Mouse (Mus musculus) heart, embryonic 14.5 days (tissue): ENCODE measurements around the gene Psmd9. TPM values are rescaled to one million over a fixed set of nuclear protein-coding genes. Genes with fewer than 3 reads are reported as not detected.

Experiments used
- ATAC-seq: fragments of 200-750 bp; cut with Nextera tagmentation; 2 replicates; pipeline ENCODE4 v1.8.0; 2017; ENCODE audit warnings: low read depth, moderate TSS enrichment; ENCODE audit not compliant: insufficient number of reproducible peaks, insufficient read depth, low FRiP score
- H3K27ac ChIP-seq, 2 experiments: fragments of 200-500 bp in 1 of 2; fragments of 300-500 bp in 1 of 2; sonication (generic) in 1 of 2; replicated peaks in 1 of 2; 2 replicates each; pipeline ENCODE4 v1.5.1; 2012 to 2014; ENCODE audit warnings: low read depth in 2 of 2, low read length in 2 of 2, control low read depth in 1 of 2, mild to moderate bottlenecking in 1 of 2, mixed read lengths in 1 of 2; ENCODE audit not compliant: control insufficient read depth in 1 of 2, insufficient read depth in 1 of 2
- H3K27me3 ChIP-seq: fragments of 300-500 bp; sonication (generic); 2 replicates; pipeline ENCODE4 v1.6.1; 2014; ENCODE audit warnings: mild to moderate bottlenecking, low read length, control low read depth; ENCODE audit not compliant: control insufficient read depth, insufficient read depth
- H3K36me3 ChIP-seq: fragments of 300-500 bp; sonication (generic); 2 replicates; pipeline ENCODE4 v1.6.1; 2014; ENCODE audit warnings: mild to moderate bottlenecking, control low read depth, low read length, mixed read lengths; ENCODE audit not compliant: control insufficient read depth, insufficient read depth
- H3K4me1 ChIP-seq, 2 experiments: fragments of 200-500 bp in 1 of 2; fragments of 300-500 bp in 1 of 2; sonication (generic) in 1 of 2; 2 replicates each; pipeline ENCODE4 v1.6.1; 2012 to 2014; ENCODE audit warnings: low read length in 2 of 2, control low read depth in 1 of 2, mixed read lengths in 1 of 2; ENCODE audit not compliant: control insufficient read depth in 2 of 2, insufficient read depth in 2 of 2
- H3K4me2 ChIP-seq: fragments of 300-500 bp; sonication (generic); 2 replicates; pipeline ENCODE4 v1.6.1; 2014; ENCODE audit warnings: mild to moderate bottlenecking, low read length
- H3K4me3 ChIP-seq, 2 experiments: fragments of 200-500 bp in 1 of 2; fragments of 300-500 bp in 1 of 2; sonication (generic) in 1 of 2; 2 replicates each; pipeline ENCODE4 v1.5.1; 2012 to 2014; ENCODE audit warnings: low read length in 2 of 2, mild to moderate bottlenecking in 2 of 2, control low read depth in 1 of 2, low read depth in 1 of 2, moderate library complexity in 1 of 2; ENCODE audit not compliant: control insufficient read depth in 1 of 2, insufficient read depth in 1 of 2
- H3K9ac ChIP-seq: fragments of 300-500 bp; sonication (generic); 2 replicates; pipeline ENCODE4 v1.6.1; 2014; ENCODE audit warnings: mild to moderate bottlenecking, low read length
- H3K9me3 ChIP-seq: fragments of 300-500 bp; sonication (generic); 2 replicates; pipeline ENCODE4 v1.6.1; 2016; ENCODE audit warnings: low read length, control low read depth; ENCODE audit not compliant: control insufficient read depth
- WGBS: fragments of 180-500 bp; shearing (Covaris S2); extraction: QIAGEN DNeasy Blood & Tissue Kit; methylation state at CpG from one replicate; pipeline ENCODE4 v1.1.7; 2014; 5-methylcytosine and 5-hydroxymethylcytosine counted together
- polyA plus RNA-seq: library from polyadenylated mRNA; unstranded; fragments of >200 nt; fragmentation: Nextera tagmentation; extraction: Ambion mirVana; gene quantifications from 2 replicates; pipeline ENCODE4 v1.2.1, GENCODE M21; 2014

Psmd9 gene
- polyA plus RNA-seq, 1 experiment from 2014 or later: 64.3 TPM

DNA sequence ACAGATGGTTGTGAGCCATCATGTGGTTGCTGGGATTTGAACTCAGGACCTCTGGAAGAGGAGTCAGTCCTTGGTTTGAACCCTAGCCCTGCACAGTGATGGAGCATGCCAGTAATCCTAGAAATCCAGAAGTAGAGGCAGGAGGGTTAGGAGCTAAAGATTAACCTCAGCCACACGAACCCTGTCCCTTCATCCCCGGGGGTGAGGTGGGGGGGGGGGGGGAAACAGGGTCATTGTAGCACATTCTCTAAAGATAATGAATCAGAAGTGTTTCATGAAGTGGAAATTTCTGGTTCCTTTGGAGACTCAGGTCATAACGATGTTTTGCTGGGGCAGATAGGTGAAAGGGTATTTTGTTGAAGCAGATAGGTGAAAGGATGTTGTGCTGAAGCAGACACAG lies 21.7 kb downstream of the Psmd9 start:
- Histone ChIP-seq H3K36me3 (no peaks in the 10 kb centered on the region), H3K4me3 (no peak overlapping the region), H3K27ac (no peak overlapping the region), H3K4me2 (no peak overlapping the region), H3K9ac (no peak overlapping the region), H3K27me3 (no peaks in the 10 kb centered on the region), H3K9me3 (no peaks in the 10 kb centered on the region), H3K4me1 (peaks cover 3 to 4% of the 10 kb centered on the region in 2 experiments; a peak in 3 of 4 replicates)
- WGBS: 61% methylated on average over 3 of the region's 3 CpGs
- ATAC-seq: no peak

DNA sequence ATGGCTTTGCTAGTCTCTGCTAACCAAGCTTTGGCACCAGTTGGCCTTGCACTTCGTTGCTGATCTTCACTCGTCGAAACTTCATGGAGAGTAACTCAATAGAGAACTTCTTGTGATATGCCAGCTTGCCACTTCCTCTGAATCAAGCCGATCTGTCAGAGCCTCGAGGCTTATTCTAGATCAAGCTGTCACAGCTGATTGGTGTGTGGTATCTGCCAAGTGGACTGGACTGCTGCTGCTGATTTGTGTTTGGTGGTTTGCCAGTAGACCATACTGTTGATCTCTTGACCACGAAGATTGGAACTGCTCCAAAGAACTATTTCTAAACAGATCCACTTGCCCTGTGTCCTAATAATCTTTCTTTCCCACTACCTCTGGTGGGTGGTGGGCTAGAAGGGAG lies 22.2 kb downstream of the Psmd9 start:
- no peaks in the 10 kb centered on the region for H3K4me1 ChIP-seq
- no peak overlapping the region for H3K4me2 ChIP-seq
- H3K4me3 ChIP-seq: no peak overlapping the region
- 51% methylated on average over 6 of the region's 6 CpGs for WGBS
- no peak overlapping the region for H3K27ac ChIP-seq
- H3K36me3 ChIP-seq: no peaks in the 10 kb centered on the region
- no peaks in the 10 kb centered on the region for H3K27me3 ChIP-seq
- ATAC-seq: no peak
- no peak overlapping the region for H3K9ac ChIP-seq
- H3K9me3 ChIP-seq: no peaks in the 10 kb centered on the region

DNA sequence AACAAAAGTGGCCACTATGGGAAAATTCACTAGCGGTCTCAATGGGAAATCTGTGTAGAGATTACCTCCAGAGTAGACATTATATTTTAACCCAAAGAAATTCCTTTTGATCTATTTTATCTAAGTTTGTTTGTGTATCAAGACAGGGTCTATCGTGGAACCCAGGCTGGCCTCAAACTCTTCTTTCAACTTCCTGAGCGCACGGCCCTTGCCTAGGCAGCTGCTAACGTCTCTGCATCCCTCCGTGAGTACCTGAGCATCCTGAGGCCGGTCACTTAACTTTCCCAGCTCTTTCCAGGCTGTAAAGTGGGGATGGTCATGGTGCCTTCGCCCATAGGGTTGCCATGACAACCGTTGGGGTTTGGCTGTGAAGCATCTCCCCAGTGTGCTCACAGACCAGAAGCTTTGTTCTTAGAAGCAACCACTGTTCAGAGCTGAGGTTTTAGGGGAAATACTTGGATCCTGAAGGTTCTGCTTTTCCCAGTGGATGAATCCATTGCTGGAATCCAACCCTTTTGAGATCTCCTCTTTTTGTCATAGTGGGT lies 23.5 kb downstream of the Psmd9 start:
- Histone ChIP-seq H3K9ac (no peak overlapping the region), H3K4me1 (no peaks in the 10 kb centered on the region), H3K4me3 (no peak overlapping the region), H3K9me3 (no peaks in the 10 kb centered on the region), H3K36me3 (no peaks in the 10 kb centered on the region), H3K4me2 (no peak overlapping the region), H3K27ac (no peak overlapping the region), H3K27me3 (no peaks in the 10 kb centered on the region)
- ATAC-seq: no peak
- 55% methylated on average over 9 of the region's 9 CpGs for WGBS

DNA sequence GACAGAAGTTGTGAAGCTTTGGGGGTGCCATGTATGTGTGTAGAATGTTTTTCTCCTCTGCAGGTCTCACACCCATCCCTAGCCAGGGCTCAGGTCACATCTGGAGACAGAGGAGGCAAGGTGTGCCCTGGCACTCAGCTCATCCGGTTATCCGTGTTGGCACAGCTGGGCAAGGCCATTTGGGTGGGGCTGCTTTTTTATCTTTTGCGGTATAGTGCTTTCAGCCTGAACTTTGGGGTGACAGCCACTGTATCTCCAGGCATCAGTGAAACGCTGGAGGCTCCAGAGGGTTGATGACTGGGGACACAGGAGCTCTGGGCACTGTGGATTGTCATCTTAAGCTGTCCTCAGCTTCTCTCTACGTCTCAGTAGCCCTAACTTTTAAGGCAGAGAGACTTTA lies 24.2 kb downstream of the Psmd9 start:
- 59% methylated on average over 5 of the region's 5 CpGs for WGBS

DNA sequence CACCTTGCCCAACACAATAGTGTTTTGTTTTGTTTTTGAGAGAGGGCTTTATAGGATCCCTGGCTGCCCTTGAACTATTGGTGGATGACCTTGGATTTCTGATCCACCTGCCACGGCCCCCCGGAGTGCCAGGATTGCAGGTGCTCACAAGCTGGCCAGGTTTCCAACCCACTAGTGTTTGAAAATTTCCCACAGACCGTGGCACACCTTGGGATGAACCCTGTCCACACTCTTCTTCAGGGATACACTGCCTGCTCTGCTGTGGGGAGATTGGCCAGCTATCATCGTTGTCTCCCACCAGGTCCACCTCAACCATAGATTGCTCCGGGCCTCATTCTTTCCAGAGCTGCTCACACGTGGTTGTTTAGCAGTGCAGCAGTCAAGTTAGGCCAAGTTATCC lies 25.6 kb downstream of the Psmd9 start:
- Histone ChIP-seq H3K9me3 (no peaks in the 10 kb centered on the region), H3K9ac (no peak overlapping the region), H3K36me3 (no peaks in the 10 kb centered on the region), H3K4me1 (no peaks in the 10 kb centered on the region), H3K27me3 (no peaks in the 10 kb centered on the region), H3K4me3 (no peak overlapping the region), H3K27ac (no peak overlapping the region), H3K4me2 (no peak overlapping the region)
- WGBS: 83% methylated on average over 6 of the region's 6 CpGs
- no peak for ATAC-seq

More for the DNA sequence above, 24.2 kb downstream of the Psmd9 start:
- Histone ChIP-seq H3K4me3 (no peak overlapping the region), H3K4me2 (no peak overlapping the region), H3K4me1 (no peaks in the 10 kb centered on the region), H3K9ac (no peak overlapping the region), H3K9me3 (no peaks in the 10 kb centered on the region), H3K36me3 (no peaks in the 10 kb centered on the region), H3K27me3 (no peaks in the 10 kb centered on the region), H3K27ac (no peak overlapping the region)
- no peak for ATAC-seq

DNA sequence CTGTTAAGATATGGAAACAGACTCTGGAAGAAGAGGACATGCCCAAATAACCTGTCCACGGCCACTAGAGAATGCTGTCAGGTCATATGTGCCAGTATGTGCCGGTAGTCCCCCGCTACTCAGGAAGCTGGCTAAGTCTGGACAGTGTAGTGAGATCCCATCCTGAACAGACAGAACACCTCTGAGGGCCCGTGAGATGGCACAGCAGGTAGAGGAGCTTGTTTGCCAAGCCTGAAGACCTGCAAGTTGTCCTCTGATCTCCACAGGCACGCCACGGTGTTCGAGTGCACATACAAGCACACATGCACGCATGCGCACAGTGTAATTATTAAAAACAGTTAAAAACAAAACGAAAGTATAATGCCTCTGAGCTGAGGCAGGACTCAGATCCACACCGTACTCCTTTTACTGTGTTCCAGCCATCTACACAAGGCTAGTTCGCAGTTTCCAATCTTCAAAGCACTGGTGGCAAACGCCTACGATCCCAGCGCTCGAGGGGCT lies 26.3 kb downstream of the Psmd9 start:
- no peaks in the 10 kb centered on the region for H3K36me3 ChIP-seq
- 90% methylated on average over 16 of the region's 16 CpGs for WGBS
- H3K27ac ChIP-seq: no peak overlapping the region
- no peak for ATAC-seq
- no peaks in the 10 kb centered on the region for H3K9me3 ChIP-seq
- no peak overlapping the region for H3K9ac ChIP-seq
- no peak overlapping the region for H3K4me2 ChIP-seq
- H3K4me1 ChIP-seq: no peaks in the 10 kb centered on the region
- no peaks in the 10 kb centered on the region for H3K27me3 ChIP-seq
- H3K4me3 ChIP-seq: no peak overlapping the region

DNA sequence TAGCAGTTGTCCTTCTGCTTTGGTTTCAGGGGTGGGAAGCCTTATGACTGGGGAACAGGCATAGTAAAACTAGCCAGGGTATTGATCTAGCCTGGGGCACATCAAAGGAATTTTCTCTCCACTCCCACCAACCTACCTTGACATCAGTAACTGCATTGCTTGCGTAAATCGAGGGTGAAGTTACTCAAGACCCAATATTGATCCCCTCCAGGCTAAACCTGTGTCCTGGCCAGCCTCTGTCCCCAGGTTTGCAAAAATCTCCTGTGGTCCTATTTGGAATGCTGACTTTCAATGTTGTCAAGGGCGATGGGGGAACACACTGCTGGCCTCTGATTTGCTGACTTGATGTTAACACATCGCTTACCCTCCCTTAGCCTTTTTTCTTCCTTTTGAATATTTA lies 27.5 kb downstream of the Psmd9 start:
- no peaks in the 10 kb centered on the region for H3K4me1 ChIP-seq
- H3K4me3 ChIP-seq: no peak overlapping the region
- WGBS: 73% methylated on average over 4 of the region's 4 CpGs
- no peak overlapping the region for H3K9ac ChIP-seq
- no peaks in the 10 kb centered on the region for H3K27me3 ChIP-seq
- no peaks in the 10 kb centered on the region for H3K36me3 ChIP-seq
- no peak overlapping the region for H3K27ac ChIP-seq
- H3K4me2 ChIP-seq: no peak overlapping the region
- no peaks in the 10 kb centered on the region for H3K9me3 ChIP-seq
- no peak for ATAC-seq

DNA sequence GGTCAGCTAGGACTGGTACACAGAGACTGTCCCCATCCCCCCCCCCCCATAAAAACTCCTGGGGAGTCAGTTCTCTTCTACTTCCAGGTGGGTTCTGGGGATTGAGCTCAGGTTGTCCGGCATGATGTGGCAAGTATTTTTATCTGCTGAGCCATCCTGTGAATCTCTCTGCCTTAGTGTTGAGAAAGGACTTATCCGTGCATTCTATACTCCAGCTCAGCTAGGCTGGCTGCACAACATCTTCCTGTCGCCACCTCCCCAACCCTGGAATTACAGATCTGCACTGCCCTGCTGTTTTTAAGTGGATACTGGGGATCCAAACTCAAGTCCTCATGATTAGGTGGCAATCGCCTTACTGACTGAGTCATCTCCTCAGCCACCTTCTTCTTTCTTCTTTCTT lies 29.3 kb downstream of the Psmd9 start:
- no peak overlapping the region for H3K9ac ChIP-seq
- H3K27ac ChIP-seq: no peak overlapping the region
- no peak for ATAC-seq
- H3K27me3 ChIP-seq: no peaks in the 10 kb centered on the region
- no peak overlapping the region for H3K4me2 ChIP-seq
- H3K9me3 ChIP-seq: no peaks in the 10 kb centered on the region
- H3K36me3 ChIP-seq: no peaks in the 10 kb centered on the region
- WGBS: 41% methylated on average over 4 of the region's 4 CpGs
- H3K4me3 ChIP-seq: no peak overlapping the region
- no peaks in the 10 kb centered on the region for H3K4me1 ChIP-seq
